Mouse (Mus musculus): ENCODE results near the gene Btbd10.

Btbd10 gene

GRCm38 (mm10) chr7:113368746-113369619, at the start of gene Btbd10:
TSS of gene Btbd10 (minus strand) at chr7:113369392.
- in situ Hi-C loops (cut with MboI, MseI), result no loop called here

GRCm38 (mm10) chr7:113416536-113416935, 47.3 kb upstream of the Btbd10 start:
- in situ Hi-C loops (cut with MboI, MseI), result no loop called here

DNA sequence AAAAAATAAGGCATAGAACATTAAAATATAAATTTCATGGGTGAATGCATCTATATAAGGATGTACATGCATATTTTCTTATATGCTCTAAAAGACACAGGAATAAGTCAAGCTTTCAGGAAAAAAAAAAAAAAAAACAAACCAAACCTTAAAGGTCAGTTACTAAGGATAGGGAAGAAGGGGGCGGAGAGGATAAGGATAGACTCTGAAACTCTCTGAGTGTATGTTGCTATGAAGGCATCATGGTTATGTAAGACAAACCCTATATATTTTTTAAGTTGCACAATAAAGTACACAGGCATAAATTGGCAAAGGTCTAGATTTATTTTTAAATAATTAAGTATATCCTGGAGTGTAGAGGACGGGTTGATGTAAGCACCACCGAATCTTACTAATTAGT, 46.1 kb upstream of the Btbd10 start:
- in situ Hi-C loops (cut with MboI, MseI), result no loop called here

DNA sequence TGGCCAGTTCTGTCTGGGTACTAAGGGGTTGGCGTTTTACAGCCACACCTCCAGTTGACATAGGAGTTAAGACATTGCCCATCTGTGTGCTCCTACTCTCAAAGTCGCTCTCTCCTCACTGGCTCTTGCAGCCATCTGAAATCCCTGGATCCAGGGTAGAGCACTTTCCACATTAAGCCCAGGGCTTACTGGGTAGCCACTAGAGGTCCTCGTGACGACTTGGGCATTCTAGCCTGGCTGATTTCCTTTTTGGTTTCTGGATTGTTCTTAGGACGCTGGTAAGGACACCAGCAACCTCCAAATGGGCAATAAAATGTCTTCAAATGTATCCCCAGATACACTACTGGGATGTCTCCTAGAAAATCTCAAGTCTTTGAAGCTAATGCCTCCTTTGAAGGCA, 39.5 kb upstream of the Btbd10 start:
- in situ Hi-C loops (cut with MboI, MseI), result no loop called here

DNA sequence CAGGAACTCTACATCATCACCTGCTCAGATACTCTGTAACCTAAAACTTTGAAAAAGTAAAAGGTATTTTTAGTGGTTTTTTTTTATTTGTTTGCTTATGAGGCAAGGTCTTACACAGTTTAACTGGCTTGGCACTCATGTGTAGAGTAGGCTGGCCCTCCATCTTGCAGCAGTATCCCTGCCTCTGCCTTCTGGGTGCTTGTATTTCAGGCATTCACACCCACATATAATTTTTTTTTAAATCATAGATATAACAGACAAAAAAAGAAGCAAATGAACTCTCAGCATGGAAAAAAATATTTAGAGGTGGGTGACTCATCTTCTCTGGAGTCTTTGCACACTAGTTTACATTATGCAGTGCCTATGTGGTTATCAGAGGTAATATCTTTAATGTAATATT, 28.9 kb upstream of the Btbd10 start:
- in situ Hi-C loops (cut with MboI, MseI), result loop anchor here in 1 of 2 experiments (10.0 kb wide), 1 partner anchor 1953 kb away; no protein-coding TSS in a partner anchor

GRCm38 (mm10) chr7:113396661-113397060, 27.5 kb upstream of the Btbd10 start:
- in situ Hi-C loops (cut with MboI, MseI), result loop anchor here in 1 of 2 experiments (10.0 kb wide), 1 partner anchor 1952 kb away; no protein-coding TSS in a partner anchor

- in situ Hi-C loops (cut with MboI, MseI), result loop anchor here in 1 of 2 experiments (10.0 kb wide), 1 partner anchor 1947 kb away; no protein-coding TSS in a partner anchor
These were observed 22.4 kb upstream of the Btbd10 start for GRCm38 (mm10) chr7:113391619-113392018.

DNA sequence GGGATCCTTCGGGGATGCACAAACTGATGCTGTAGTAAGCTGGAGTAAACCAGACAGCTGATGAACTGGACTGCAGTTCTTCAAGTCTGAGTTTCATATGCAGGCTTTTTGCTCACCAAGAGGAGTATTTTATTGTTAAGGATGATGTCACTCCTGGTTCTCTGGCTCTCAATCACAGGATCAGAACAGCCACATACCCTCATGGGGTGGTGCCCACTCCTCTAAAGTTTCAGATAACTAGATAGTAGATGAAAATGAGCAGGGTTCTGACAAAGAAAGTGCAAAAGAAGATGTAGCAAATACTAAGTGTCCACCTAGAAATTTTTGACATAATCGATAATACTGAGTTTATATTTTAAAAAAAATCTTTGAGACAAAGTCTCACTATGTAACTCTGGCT, 19.3 kb upstream of the Btbd10 start, which contains the start of gene Pth:
TSS of gene Pth (minus strand) at position 101 of the 400 bp plus-strand sequence.
- in situ Hi-C loops (cut with MboI, MseI), result loop anchor here in 1 of 2 experiments (5.0 kb wide), 1 partner anchor 54 kb away; no protein-coding TSS in a partner anchor

DNA sequence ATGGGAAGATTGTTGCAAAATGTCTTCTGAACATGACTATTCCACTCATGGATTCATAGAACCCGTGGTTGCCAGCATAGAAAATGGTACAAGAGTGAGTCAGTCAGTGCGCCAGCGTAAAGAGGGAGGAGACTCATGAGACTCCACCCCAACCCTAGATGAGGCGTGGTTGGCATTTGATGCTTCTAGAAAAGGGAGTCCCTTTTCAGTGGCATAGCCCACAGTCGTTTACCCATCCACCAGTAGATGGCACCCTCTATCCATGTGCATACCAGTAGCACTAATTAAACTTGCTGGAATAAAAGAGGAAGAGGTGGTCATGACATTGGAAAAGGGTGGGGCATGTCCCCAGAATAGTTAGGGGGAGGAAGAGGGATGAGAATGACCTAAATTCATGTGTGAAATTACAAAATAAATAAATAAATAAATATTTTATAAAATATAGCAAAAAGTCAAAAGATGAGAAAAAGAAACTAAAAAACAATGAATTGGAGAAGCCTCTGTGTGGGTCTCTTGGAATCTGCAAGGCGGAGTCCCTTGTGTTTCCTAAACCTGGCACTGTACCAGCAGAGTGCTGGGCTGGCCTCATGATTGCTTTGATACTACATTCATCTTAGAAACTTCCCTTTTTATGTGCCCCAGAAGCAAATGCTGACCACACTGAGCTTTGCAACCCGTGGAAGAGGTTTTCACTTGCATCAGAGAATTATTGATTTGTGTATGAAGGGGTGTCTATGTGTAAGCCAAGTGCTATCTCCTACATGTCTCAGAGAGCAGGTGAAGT, 8.9 kb upstream of the Btbd10 start:
- in situ Hi-C loops (cut with MboI, MseI), result loop anchor here (5.0 to 10.0 kb wide), 3 partner anchors 207 to 637 kb away; no protein-coding TSS in a partner anchor

- in situ Hi-C loops (cut with MboI, MseI), result loop anchor here (5.0 to 10.0 kb wide), 4 partner anchors 140 to 642 kb away; partner anchors contain the start of gene Far1 (in 1 of the 2)
These were observed 3.5 kb upstream of the Btbd10 start for GRCm38 (mm10) chr7:113372682-113373081.

DNA sequence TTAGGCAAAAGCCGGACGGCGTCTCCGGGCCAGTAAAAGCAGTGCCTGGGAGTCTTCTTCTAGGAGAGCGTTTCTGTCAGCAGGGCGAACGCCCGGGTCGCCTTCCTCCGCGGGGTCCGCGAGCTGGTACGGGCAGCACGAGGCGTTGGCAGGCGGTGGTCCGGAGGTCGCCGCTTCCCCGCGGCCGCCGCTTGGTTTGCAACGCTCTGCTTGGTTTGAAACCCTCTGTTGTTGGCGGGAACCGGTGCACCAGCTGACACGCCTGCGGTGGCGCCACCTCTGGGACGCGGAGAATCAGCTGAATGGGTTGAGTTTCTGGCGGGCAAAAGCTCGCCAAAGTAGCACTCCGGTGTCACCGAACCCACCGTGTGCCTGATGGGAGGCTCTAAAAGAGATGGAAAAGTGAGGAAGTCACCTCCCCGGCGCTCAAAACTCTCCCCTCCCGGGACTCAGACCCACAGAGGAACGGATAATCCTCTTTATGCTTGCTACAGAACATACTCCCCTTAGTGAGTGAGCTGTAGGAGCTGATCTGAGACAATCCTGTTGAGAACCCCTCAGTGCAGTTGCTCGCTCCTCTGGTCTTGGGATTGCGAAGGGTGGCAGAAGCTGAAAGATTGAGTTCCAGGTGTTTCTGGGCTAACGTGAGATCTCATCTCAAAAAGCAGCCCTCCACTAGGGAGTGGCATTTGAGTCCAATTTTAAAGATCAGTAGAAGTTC, 588 bp upstream of the Btbd10 start:
- in situ Hi-C loops (cut with MboI, MseI), result loop anchor here (5.0 to 10.0 kb wide), 4 partner anchors 143 to 645 kb away; partner anchors contain the start of gene Far1 (in 1 of the 2)

DNA sequence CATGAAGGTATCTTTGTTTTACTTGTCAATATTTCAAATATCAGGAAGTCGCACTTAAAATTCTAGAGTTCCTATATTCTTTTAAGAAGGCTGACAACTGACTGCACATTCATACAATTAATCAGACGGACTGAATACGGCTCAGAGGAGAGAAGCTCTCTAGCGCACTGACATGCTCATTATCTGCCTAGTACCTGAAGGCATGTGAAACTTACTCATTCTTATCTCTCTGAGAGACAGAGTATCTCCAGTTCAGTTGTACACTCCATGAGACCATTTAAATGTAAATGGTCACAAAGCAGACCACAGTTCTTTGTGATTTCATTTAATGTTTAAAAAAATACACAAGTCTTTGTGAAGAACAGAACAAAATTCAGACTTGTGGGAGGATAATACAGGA, 1.8 kb downstream of the Btbd10 start:
- in situ Hi-C loops (cut with MboI, MseI), result no loop called here

DNA sequence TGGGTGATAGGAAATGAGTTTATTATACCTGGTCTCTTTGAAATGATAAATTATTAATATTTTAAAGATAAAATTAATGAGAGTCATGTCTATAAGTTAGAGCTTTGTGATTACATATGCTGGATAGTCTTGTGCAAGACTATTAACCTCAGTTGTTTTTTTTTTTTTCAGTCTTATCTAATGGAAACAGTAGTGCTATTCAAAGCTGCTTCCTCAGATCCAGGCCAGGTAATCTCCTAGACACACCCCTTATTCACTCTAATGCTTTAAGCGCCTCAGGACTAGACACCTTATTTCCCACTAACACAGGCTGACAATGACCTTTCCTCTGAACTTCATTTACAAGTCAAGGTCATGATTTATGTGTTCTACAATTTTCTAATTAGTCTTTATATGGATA, 20.1 kb downstream of the Btbd10 start:
- in situ Hi-C loops (cut with MboI, MseI), result no loop called here

DNA sequence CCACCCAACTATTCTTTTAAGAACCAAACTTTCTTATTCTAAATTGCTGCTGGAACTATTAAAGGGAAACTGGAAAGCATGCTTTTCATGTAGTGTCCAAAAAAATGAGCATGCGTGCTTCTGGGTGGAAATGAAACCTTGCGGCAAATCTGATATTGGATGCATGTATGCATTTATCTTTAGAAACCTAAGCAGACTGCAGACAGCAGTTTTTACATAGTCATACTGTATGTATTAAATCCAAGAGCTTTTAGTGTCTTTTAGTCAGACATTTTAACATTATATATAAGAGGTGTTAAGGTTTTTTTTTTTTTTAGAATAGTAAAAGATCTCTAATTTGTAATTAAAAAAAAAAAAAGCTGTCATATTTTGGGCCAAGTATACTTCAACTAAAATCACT, 21.5 kb downstream of the Btbd10 start:
- in situ Hi-C loops (cut with MboI, MseI), result no loop called here

- in situ Hi-C loops (cut with MboI, MseI), result no loop called here
These were observed 21.9 kb downstream of the Btbd10 start for GRCm38 (mm10) chr7:113347271-113347670.

- in situ Hi-C loops (cut with MboI, MseI), result no loop called here
These were observed 33.9 kb downstream of the Btbd10 start for GRCm38 (mm10) chr7:113335250-113335649.

- in situ Hi-C loops (cut with MboI, MseI), result no loop called here
These were observed 35.2 kb downstream of the Btbd10 start for GRCm38 (mm10) chr7:113334036-113334435.

GRCm38 (mm10) chr7:113320128-113320527, 49.1 kb downstream of the Btbd10 start:
- in situ Hi-C loops (cut with MboI, MseI), result no loop called here

GRCm38 (mm10) chr7:113311784-113312183, 57.4 kb downstream of the Btbd10 start:
- in situ Hi-C loops (cut with MboI, MseI), result no loop called here

DNA sequence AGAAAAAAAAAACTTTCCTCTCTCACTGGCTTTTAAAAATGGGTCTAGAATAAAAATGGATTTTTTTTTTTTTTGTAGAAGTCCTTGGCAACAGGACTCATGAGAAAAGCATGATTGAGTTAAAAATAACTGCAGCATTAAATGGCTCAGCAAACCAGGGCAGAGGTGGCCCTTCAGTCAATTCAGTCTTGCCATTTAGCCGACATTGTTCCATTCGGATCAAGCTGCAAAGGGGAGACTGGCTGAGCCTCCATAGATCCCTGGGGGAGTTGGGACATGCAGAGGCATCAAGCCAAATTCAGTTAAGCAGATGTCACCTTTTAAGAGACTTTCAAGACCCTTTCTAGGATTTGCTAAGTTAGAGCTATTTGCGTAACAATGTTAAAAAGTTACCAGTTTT, 59.1 kb downstream of the Btbd10 start:
- in situ Hi-C loops (cut with MboI, MseI), result no loop called here

GRCm38 (mm10) chr7:113297813-113298212, 71.4 kb downstream of the Btbd10 start:
- in situ Hi-C loops (cut with MboI, MseI), result no loop called here
